Mouse (Mus musculus): ENCODE results near the gene Gm20388.

DNA sequence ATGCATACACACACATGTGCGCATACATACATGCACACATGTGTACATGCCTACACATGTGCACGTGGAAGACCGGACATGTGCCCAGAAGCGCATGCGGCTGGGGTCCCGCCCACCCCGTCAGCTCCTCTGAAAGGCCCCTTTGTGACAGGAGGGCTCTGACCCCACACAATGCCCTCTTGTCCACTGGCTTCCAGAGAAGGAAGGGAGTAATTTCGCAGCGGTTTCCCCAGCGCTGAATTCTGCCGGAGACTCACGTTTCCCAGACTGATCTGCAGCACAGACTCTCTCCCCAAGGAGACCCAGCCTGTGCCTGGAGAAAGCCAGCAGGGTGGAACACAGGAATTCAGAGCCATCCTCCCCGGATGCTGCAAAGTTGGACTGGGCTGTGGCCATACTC is 1153.0 kb downstream of the Gm20388 start:
- TF ChIP-seq CHD2 (IDR thresholded peaks at IDR 0.05; ENCODE audit: low read depth, low read length) (no peak), MAFK (IDR thresholded peaks at IDR 0.05; ENCODE audit: insufficient read depth, low read depth, low read length) (no peak), ZC3H11A (IDR thresholded peaks at IDR 0.05; ENCODE audit: borderline replicate concordance, low read depth, low read length) (no peak)
